Mouse (Mus musculus): ENCODE measurements around the gene 4921539E11Rik. TPM values are rescaled to one million over a fixed set of nuclear protein-coding genes. Genes with fewer than 3 reads are reported as not detected.

Gene 4921539E11Rik
- polyA plus RNA-seq, 1 experiment from 2014 or later, result not detected

DNA sequence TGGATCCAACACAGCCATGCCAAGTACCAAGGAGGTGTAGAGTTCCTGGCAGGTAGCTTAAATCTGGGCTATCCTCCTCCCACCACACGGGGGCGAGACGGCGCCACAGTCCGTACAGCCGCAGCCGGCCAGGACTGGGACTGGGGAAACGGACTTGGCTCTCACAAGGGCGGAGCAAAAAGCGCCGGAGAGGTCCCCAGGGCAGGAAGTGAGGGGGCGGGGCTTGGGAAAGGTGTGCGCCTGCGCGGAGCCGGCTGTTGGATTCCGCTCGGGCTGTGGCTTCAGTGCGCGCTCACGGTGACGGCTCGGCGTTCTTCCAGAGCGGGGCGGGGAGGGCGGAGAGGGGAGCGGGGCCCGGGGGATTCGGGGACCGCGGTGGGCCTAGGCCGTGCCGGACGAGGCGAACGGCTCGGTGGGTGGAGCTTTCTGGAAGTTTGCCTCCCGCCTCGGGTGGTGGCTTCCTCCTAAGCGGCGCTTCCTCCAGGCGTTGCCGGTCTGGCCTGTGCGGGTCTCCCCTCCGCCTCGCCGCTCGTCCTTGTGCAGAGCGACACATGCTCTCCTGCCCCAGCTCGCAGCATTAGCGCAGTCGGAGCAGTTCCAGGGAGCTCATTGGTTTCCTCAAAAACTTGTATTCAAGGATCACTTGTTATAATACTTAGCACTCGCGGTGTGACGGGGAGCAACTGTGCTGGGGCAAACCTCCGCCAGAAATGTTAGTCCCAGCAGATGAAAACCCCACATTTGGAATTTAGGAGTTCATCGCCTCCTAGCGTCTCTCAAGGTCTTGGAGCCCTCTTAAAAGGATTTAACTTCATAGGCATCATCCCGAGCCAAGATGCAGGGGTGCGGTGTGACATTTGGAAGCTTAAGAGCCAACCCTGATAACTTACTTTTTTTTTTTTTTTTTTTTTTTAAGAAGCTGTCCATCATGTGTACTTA is 23.2 kb upstream of the 4921539E11Rik start, which contains the start of gene Oma1:
TSS of gene Oma1 (plus strand) at position 226 of the 939 bp plus-strand sequence.
- H3K36me3 ChIP-seq (ENCODE audit: control insufficient read depth, insufficient read depth, low read length), result no peaks in the 10 kb centered on the region
- no peaks in the 10 kb centered on the region for H3K27me3 ChIP-seq (replicated peaks; ENCODE audit: control insufficient read depth, insufficient read depth, low read length)
- peak within 1 kb of the TSS; percentile 97 for H3K27ac ChIP-seq (ENCODE audit: low read depth, low read length)
- peaks cover 8% of the 10 kb centered on the region; the same call in 1 of the 2 replicates for H3K4me1 ChIP-seq (ENCODE audit: control insufficient read depth, insufficient read depth, low read depth, low read length)
- ATAC-seq, result peak; percentile 99
- H3K9me3 ChIP-seq (ENCODE audit: control insufficient read depth, low read length), result no peaks in the 10 kb centered on the region
- under 1% methylated on average over 33 of the region's 61 CpGs for WGBS
- peak within 1 kb of the TSS; percentile 87 for H3K9ac ChIP-seq (ENCODE audit: low read depth, low read length)
- peak within 1 kb of the TSS; percentile 78 for H3K4me3 ChIP-seq (ENCODE audit: low read length)
- H3K4me2 ChIP-seq (ENCODE audit: low read length), result peak within 1 kb of the TSS; percentile 59

GRCm38 (mm10) chr4:103303851-103304250 is 13.2 kb upstream of the 4921539E11Rik start:
- Histone ChIP-seq H3K9ac (ENCODE audit: low read depth, low read length) (no peak overlapping the region), H3K27me3 (replicated peaks; ENCODE audit: control insufficient read depth, insufficient read depth, low read length) (no peaks in the 10 kb centered on the region), H3K4me3 (ENCODE audit: low read length) (no peak overlapping the region), H3K4me2 (ENCODE audit: low read length) (no peak overlapping the region), H3K4me1 (ENCODE audit: control insufficient read depth, insufficient read depth, low read depth, low read length) (no peaks in the 10 kb centered on the region), H3K27ac (ENCODE audit: low read depth, low read length) (no peak overlapping the region), H3K9me3 (ENCODE audit: control insufficient read depth, low read length) (no peaks in the 10 kb centered on the region), H3K36me3 (ENCODE audit: control insufficient read depth, insufficient read depth, low read length) (no peaks in the 10 kb centered on the region)
- no peak for ATAC-seq
- 85% methylated on average over 1 of the region's 1 CpGs for WGBS

GRCm38 (mm10) chr4:103299342-103299741 is 8.7 kb upstream of the 4921539E11Rik start:
- H3K4me2 ChIP-seq (ENCODE audit: low read length), result no peak overlapping the region
- no peaks in the 10 kb centered on the region for H3K4me1 ChIP-seq (ENCODE audit: control insufficient read depth, insufficient read depth, low read depth, low read length)
- no peak overlapping the region for H3K27ac ChIP-seq (ENCODE audit: low read depth, low read length)
- H3K36me3 ChIP-seq (ENCODE audit: control insufficient read depth, insufficient read depth, low read length), result no peaks in the 10 kb centered on the region
- 68% methylated on average over 10 of the region's 10 CpGs for WGBS
- H3K27me3 ChIP-seq (replicated peaks; ENCODE audit: control insufficient read depth, insufficient read depth, low read length), result no peaks in the 10 kb centered on the region
- H3K4me3 ChIP-seq (ENCODE audit: low read length), result no peak overlapping the region
- H3K9me3 ChIP-seq (ENCODE audit: control insufficient read depth, low read length), result no peaks in the 10 kb centered on the region
- H3K9ac ChIP-seq (ENCODE audit: low read depth, low read length), result no peak overlapping the region
- no peak for ATAC-seq

GRCm38 (mm10) chr4:103288342-103288741 is 2.3 kb downstream of the 4921539E11Rik start:
- no peak overlapping the region for H3K4me3 ChIP-seq (ENCODE audit: low read length)
- no peaks in the 10 kb centered on the region for H3K9me3 ChIP-seq (ENCODE audit: control insufficient read depth, low read length)
- WGBS, result 81% methylated on average over 7 of the region's 7 CpGs
- H3K4me2 ChIP-seq (ENCODE audit: low read length), result no peak overlapping the region
- H3K27ac ChIP-seq (ENCODE audit: low read depth, low read length), result no peak overlapping the region
- no peak for ATAC-seq
- H3K4me1 ChIP-seq (ENCODE audit: control insufficient read depth, insufficient read depth, low read depth, low read length), result no peaks in the 10 kb centered on the region
- H3K9ac ChIP-seq (ENCODE audit: low read depth, low read length), result no peak overlapping the region
- no peaks in the 10 kb centered on the region for H3K27me3 ChIP-seq (replicated peaks; ENCODE audit: control insufficient read depth, insufficient read depth, low read length)
- no peaks in the 10 kb centered on the region for H3K36me3 ChIP-seq (ENCODE audit: control insufficient read depth, insufficient read depth, low read length)

DNA sequence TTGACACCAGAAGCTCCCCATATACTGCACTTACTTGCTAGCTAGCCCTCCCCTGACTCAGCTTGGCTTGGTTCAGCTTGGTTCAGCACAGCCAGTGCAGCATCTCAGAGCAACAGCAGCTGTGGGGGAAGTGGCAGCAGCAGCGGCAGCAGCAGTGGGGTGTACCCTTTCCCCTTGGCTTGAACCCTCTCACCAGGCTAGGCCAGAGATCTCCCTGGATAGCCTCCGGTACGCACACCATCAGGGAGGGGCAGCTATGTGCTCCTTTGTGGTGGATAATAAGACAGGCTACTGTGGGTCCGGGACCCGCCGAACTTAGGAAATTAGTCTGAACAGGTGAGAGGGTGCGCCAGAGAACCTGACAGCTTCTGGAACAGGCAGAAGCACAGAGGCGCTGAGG is 17.6 kb downstream of the 4921539E11Rik start:
- Histone ChIP-seq H3K9ac (ENCODE audit: low read depth, low read length) (no peak overlapping the region), H3K27ac (ENCODE audit: low read depth, low read length) (no peak overlapping the region), H3K9me3 (ENCODE audit: control insufficient read depth, low read length) (no peaks in the 10 kb centered on the region), H3K4me2 (ENCODE audit: low read length) (no peak overlapping the region), H3K36me3 (ENCODE audit: control insufficient read depth, insufficient read depth, low read length) (no peaks in the 10 kb centered on the region), H3K27me3 (replicated peaks; ENCODE audit: control insufficient read depth, insufficient read depth, low read length) (no peaks in the 10 kb centered on the region), H3K4me3 (ENCODE audit: low read length) (no peak overlapping the region), H3K4me1 (ENCODE audit: control insufficient read depth, insufficient read depth, low read depth, low read length) (no peaks in the 10 kb centered on the region)
- WGBS, result 86% methylated on average over 7 of the region's 8 CpGs
- ATAC-seq, result no peak

- H3K4me1 ChIP-seq (ENCODE audit: control insufficient read depth, insufficient read depth, low read depth, low read length), result no peaks in the 10 kb centered on the region
- no peaks in the 10 kb centered on the region for H3K9me3 ChIP-seq (ENCODE audit: control insufficient read depth, low read length)
- H3K4me3 ChIP-seq (ENCODE audit: low read length), result no peak overlapping the region
- H3K4me2 ChIP-seq (ENCODE audit: low read length), result no peak overlapping the region
- H3K9ac ChIP-seq (ENCODE audit: low read depth, low read length), result no peak overlapping the region
- 89% methylated on average over 4 of the region's 4 CpGs for WGBS
- H3K27ac ChIP-seq (ENCODE audit: low read depth, low read length), result no peak overlapping the region
- H3K27me3 ChIP-seq (replicated peaks; ENCODE audit: control insufficient read depth, insufficient read depth, low read length), result no peaks in the 10 kb centered on the region
- H3K36me3 ChIP-seq (ENCODE audit: control insufficient read depth, insufficient read depth, low read length), result no peaks in the 10 kb centered on the region
- no peak for ATAC-seq
These were observed 21.3 kb downstream of the 4921539E11Rik start for GRCm38 (mm10) chr4:103269336-103269735.

DNA sequence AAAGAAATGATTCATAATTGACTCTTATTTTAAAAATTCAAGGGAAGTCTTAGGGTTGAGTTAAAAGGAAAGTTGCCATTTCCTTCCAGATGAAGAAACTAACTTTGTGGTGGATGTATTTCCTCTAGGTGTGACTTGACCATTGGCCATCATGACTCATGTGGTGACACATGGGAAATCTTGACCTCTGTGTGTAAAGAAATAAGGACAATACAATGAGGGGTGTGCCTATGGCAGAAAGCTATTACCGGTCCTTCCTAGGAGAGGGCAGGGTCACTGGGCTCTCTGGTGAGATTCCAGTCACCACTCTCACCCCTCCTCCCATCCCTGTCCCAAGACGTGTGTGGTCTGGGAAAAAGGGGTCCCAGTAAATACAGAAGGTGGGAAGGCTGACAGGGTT is 25.5 kb downstream of the 4921539E11Rik start:
- H3K4me3 ChIP-seq (ENCODE audit: low read length), result no peak overlapping the region
- ATAC-seq, result no peak
- no peaks in the 10 kb centered on the region; the same call in 1 of the 2 replicates for H3K4me1 ChIP-seq (ENCODE audit: control insufficient read depth, insufficient read depth, low read depth, low read length)
- no peaks in the 10 kb centered on the region for H3K36me3 ChIP-seq (ENCODE audit: control insufficient read depth, insufficient read depth, low read length)
- no peak overlapping the region for H3K4me2 ChIP-seq (ENCODE audit: low read length)
- 36% methylated on average over 2 of the region's 2 CpGs for WGBS
- H3K27me3 ChIP-seq (replicated peaks; ENCODE audit: control insufficient read depth, insufficient read depth, low read length), result no peaks in the 10 kb centered on the region
- H3K9ac ChIP-seq (ENCODE audit: low read depth, low read length), result no peak overlapping the region
- H3K9me3 ChIP-seq (ENCODE audit: control insufficient read depth, low read length), result no peaks in the 10 kb centered on the region
- H3K27ac ChIP-seq (ENCODE audit: low read depth, low read length), result no peak overlapping the region

GRCm38 (mm10) chr4:103263812-103264396 is 26.8 kb downstream of the 4921539E11Rik start:
- Histone ChIP-seq H3K4me1 (ENCODE audit: control insufficient read depth, insufficient read depth, low read depth, low read length) (no peaks in the 10 kb centered on the region; the same call in 1 of the 2 replicates), H3K27ac (ENCODE audit: low read depth, low read length) (no peak overlapping the region), H3K36me3 (ENCODE audit: control insufficient read depth, insufficient read depth, low read length) (no peaks in the 10 kb centered on the region), H3K4me2 (ENCODE audit: low read length) (no peak overlapping the region), H3K9ac (ENCODE audit: low read depth, low read length) (no peak overlapping the region), H3K27me3 (replicated peaks; ENCODE audit: control insufficient read depth, insufficient read depth, low read length) (no peaks in the 10 kb centered on the region), H3K4me3 (ENCODE audit: low read length) (no peak overlapping the region), H3K9me3 (ENCODE audit: control insufficient read depth, low read length) (no peaks in the 10 kb centered on the region)
- ATAC-seq, result peak; percentile 50; the same call in 1 of the 2 replicates
- 27% methylated on average over 8 of the region's 8 CpGs for WGBS

- Histone ChIP-seq H3K4me3 (ENCODE audit: low read length) (no peak overlapping the region), H3K9ac (ENCODE audit: low read depth, low read length) (no peak overlapping the region), H3K36me3 (ENCODE audit: control insufficient read depth, insufficient read depth, low read length) (no peaks in the 10 kb centered on the region), H3K27ac (ENCODE audit: low read depth, low read length) (no peak overlapping the region), H3K4me1 (ENCODE audit: control insufficient read depth, insufficient read depth, low read depth, low read length) (no peaks in the 10 kb centered on the region; the same call in 1 of the 2 replicates), H3K27me3 (replicated peaks; ENCODE audit: control insufficient read depth, insufficient read depth, low read length) (no peaks in the 10 kb centered on the region), H3K4me2 (ENCODE audit: low read length) (no peak overlapping the region), H3K9me3 (ENCODE audit: control insufficient read depth, low read length) (no peaks in the 10 kb centered on the region)
- WGBS, result 42% methylated on average over 5 of the region's 5 CpGs
- ATAC-seq, result 0 out of 2 replicates have a peak, but pooled peaks have one; percentile 14
These were observed 27.3 kb downstream of the 4921539E11Rik start for GRCm38 (mm10) chr4:103263378-103263777.

All from hindbrain, embryonic 16.5 days (tissue).